Mouse (Mus musculus): ENCODE measurements around the gene Bbs5. TPM values are rescaled to one million over a fixed set of nuclear protein-coding genes. Genes with fewer than 3 reads are reported as not detected.
A peak's percentile ranks its signal among the peaks of the same experiment; 100 is the strongest.
"Not testable (repeated sequence)": the region's sequence is repeated elsewhere in the genome, so short reads cannot be mapped to it uniquely, and the experiment has no call there.

Bbs5 gene
- total RNA-seq, 2 experiments from 2014 or later: 24.7 to 25.7 TPM

- no peak for DNase-seq
These were observed 26.8 kb downstream of the Bbs5 start for GRCm38 (mm10) chr2:69673723-69674122.

GRCm38 (mm10) chr2:69675266-69675665 lies 28.3 kb downstream of the Bbs5 start:
- no peak for DNase-seq

GRCm38 (mm10) chr2:69676713-69677112 lies 29.7 kb downstream of the Bbs5 start:
- DNase-seq: no peak

GRCm38 (mm10) chr2:69677215-69677614 lies 30.2 kb downstream of the Bbs5 start:
- DNase-seq: not testable (repeated sequence)

GRCm38 (mm10) chr2:69679990-69680389 lies 33.0 kb downstream of the Bbs5 start:
- DNase-seq: no peak

- DNase-seq: no peak
These were observed 35.0 kb downstream of the Bbs5 start for GRCm38 (mm10) chr2:69681931-69682330.

GRCm38 (mm10) chr2:69683036-69683805 lies 36.2 kb downstream of the Bbs5 start:
- DNase-seq: no peak

GRCm38 (mm10) chr2:69684488-69684887 lies 37.5 kb downstream of the Bbs5 start:
- no peak for DNase-seq

GRCm38 (mm10) chr2:69690214-69690613 lies 43.2 kb downstream of the Bbs5 start:
- DNase-seq: no peak

- no peak for DNase-seq
These were observed 43.9 kb downstream of the Bbs5 start for GRCm38 (mm10) chr2:69690843-69691242.

GRCm38 (mm10) chr2:69693501-69693900 lies 46.5 kb downstream of the Bbs5 start:
- DNase-seq: no peak

GRCm38 (mm10) chr2:69700446-69700845 lies 53.5 kb downstream of the Bbs5 start:
- DNase-seq: no peak

GRCm38 (mm10) chr2:69712171-69712570 lies 65.2 kb downstream of the Bbs5 start:
- peak; percentile 12 to 16 for DNase-seq

GRCm38 (mm10) chr2:69712981-69713625 lies 66.1 kb downstream of the Bbs5 start, which contains the start of gene Fastkd1:
TSS of gene Fastkd1 (minus strand) at chr2:69713516.
- peak; percentile 85 to 86 for DNase-seq

GRCm38 (mm10) chr2:69713626-69714014 lies 66.6 kb downstream of the Bbs5 start:
- no peak for DNase-seq

- DNase-seq: no peak
These were observed 67.2 kb downstream of the Bbs5 start for GRCm38 (mm10) chr2:69714126-69714525.

- DNase-seq: no peak
These were observed 69.5 kb downstream of the Bbs5 start for GRCm38 (mm10) chr2:69716483-69716882.

Other genes starting within 250 kb of the Bbs5 start
- under 1 TPM; 0.65 to 0.86 TPM for gene Lrp2, start 61.1 kb upstream of the Bbs5 start, total RNA-seq (2021)
- gene Klhl41, start 22.9 kb downstream of the Bbs5 start, total RNA-seq (2021): under 1 TPM; 0.40 to 0.53 TPM
- 10 to 100 TPM; 18.4 to 19.2 TPM for gene Fastkd1, start 66.3 kb downstream of the Bbs5 start, total RNA-seq (2021)
- gene Ppig, start 75.4 kb downstream of the Bbs5 start, total RNA-seq (2021): 10 to 100 TPM; 64.7 to 74.6 TPM
- 1 to 10 TPM; 2.6 to 3.4 TPM for gene Ccdc173, start 142.4 kb downstream of the Bbs5 start, total RNA-seq (2021)
- 10 to 100 TPM; 23.4 to 24.5 TPM for gene Phospho2, start 142.5 kb downstream of the Bbs5 start, total RNA-seq (2021)
- 10 to 100 TPM; 39.3 to 39.9 TPM for gene Klhl23, start 174.8 kb downstream of the Bbs5 start, total RNA-seq (2021)
- 100 to 1,000 TPM; 137 to 144 TPM for gene Ssb, start 214.4 kb downstream of the Bbs5 start, total RNA-seq (2021)
- gene Mettl5, start 238.4 kb downstream of the Bbs5 start, total RNA-seq (2021): 10 to 100 TPM; 12.8 to 12.9 TPM

Data from layer of hippocampus, postnatal 36 days (tissue).